Comparison of ENCODE assay signal across 15 mouse cellular contexts in the genomic region with DNA sequence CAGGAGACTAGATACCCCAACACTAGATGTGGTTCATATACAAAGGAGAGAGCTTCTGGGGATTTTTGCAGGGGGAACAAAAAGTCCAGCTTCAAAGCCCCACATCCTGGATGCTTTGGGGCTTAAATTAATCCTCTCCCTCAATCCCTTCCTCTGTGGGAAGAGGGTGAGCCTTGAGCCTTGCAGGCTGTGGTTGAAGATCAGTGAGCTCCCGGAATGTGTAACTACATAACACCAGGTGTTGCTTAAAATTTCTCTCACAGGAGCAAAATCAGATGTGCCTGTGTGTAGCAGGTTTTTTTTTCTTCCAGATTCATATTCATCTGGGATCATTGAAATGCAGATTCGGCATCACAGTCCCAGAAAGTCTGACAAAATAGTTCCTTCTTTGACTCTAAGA.
"Had no signal": no experiment of that assay in that cellular context is flagged by ENCODE, and none has a peak within 500 bp of the region (broad histone marks: within the 10 kb centered on the region; RNA-seq: fewer than 3 reads in every experiment).

No protein-coding gene starts in this region.

- DNase-seq: liver, postnatal 0 days; lung, adult 2 months; lung, postnatal 14 days; lung, postnatal 36 days; right cerebral cortex, postnatal 14 days had no signal

- H3K9ac ChIP-seq: liver, postnatal 0 days; lung, embryonic 15.5 days; midbrain, embryonic 13.5 days; midbrain, embryonic 15.5 days; neural tube, embryonic 12.5 days; stomach, embryonic 15.5 days had no signal

- H3K27ac ChIP-seq: lung, embryonic 15.5 days; macrophage; midbrain, embryonic 13.5 days; midbrain, embryonic 15.5 days; neural tube, embryonic 12.5 days; stomach, embryonic 15.5 days; stomach, postnatal 0 days had no signal

- H3K9me3 ChIP-seq: lung, embryonic 15.5 days; midbrain, embryonic 13.5 days; midbrain, embryonic 15.5 days; neural tube, embryonic 12.5 days; stomach, embryonic 15.5 days had no signal

- H3K4me3 ChIP-seq: lung, embryonic 15.5 days; megakaryocyte, embryonic 14.5 days; midbrain, embryonic 13.5 days; midbrain, embryonic 15.5 days; neural tube, embryonic 12.5 days; stomach, embryonic 15.5 days had no signal

- ATAC-seq: liver, postnatal 0 days; lung, postnatal 0 days; midbrain, embryonic 13.5 days; midbrain, embryonic 15.5 days had no signal

- H3K4me2 ChIP-seq: lung, embryonic 15.5 days; midbrain, embryonic 11.5 days; midbrain, embryonic 13.5 days; midbrain, embryonic 15.5 days; neural tube, embryonic 12.5 days; stomach, embryonic 15.5 days had no signal

- H3K27me3 ChIP-seq: lung, embryonic 15.5 days; midbrain, embryonic 13.5 days; midbrain, embryonic 15.5 days; neural tube, embryonic 12.5 days; stomach, embryonic 15.5 days had no signal

- H3K4me1 ChIP-seq: lung, embryonic 15.5 days; megakaryocyte, embryonic 14.5 days; midbrain, embryonic 15.5 days; neural tube, embryonic 12.5 days; stomach, embryonic 15.5 days had no signal

- H3K36me3 ChIP-seq: lung, embryonic 15.5 days; midbrain, embryonic 13.5 days; midbrain, embryonic 15.5 days; neural tube, embryonic 12.5 days; stomach, embryonic 15.5 days had no signal
